Mouse (Mus musculus) left cerebral cortex, postnatal 25 days (tissue): ENCODE measurements around the gene Lsamp. TPM values are rescaled to one million over a fixed set of nuclear protein-coding genes. Genes with fewer than 3 reads are reported as not detected.

Experiments used
- DNase-seq, 2 experiments: peaks; one replicate each; pipeline ENCODE4 v3.0.0; 2022; ENCODE audit warnings: low spot score in 2 of 2, mixed read lengths in 1 of 2
- intact Hi-C: fragments of 180-260 bp; cut with DNase I; formaldehyde crosslinking; loops from one replicate; pipeline ENCODE4 v1.15.1; 2025
- total RNA-seq, 2 experiments: library from RNA; stranded (reverse); gene quantifications; 2 replicates each; pipeline ENCODE4 v1.2.3; 2021

Lsamp gene
- total RNA-seq, 2 experiments from 2014 or later = 232 to 262 TPM

GRCm38 (mm10) chr16:40233066-40233465 lies 248.9 kb downstream of the Lsamp start:
- intact Hi-C loops = no loop called here
- no peak for DNase-seq

- intact Hi-C loops = no loop called here
- peak; percentile 11 to 16 for DNase-seq
Observed at GRCm38 (mm10) chr16:40234151-40234895, 250.2 kb downstream of the Lsamp start.

- DNase-seq = no peak
- intact Hi-C loops = no loop called here
Observed at GRCm38 (mm10) chr16:40271859-40272258, 287.7 kb downstream of the Lsamp start.

- DNase-seq = peak; percentile 13 to 58
- intact Hi-C loops = no loop called here
Observed at GRCm38 (mm10) chr16:40290132-40290531, 306.0 kb downstream of the Lsamp start.

- intact Hi-C loops = no loop called here
- no peak for DNase-seq
Observed at GRCm38 (mm10) chr16:40294296-40294882, 310.2 kb downstream of the Lsamp start.

- intact Hi-C loops = no loop called here
- DNase-seq = no peak
Observed at GRCm38 (mm10) chr16:40295240-40295639, 311.1 kb downstream of the Lsamp start.

- intact Hi-C loops = no loop called here
- no peak for DNase-seq
Observed at GRCm38 (mm10) chr16:40307666-40308065, 323.5 kb downstream of the Lsamp start.

- no peak for DNase-seq
- intact Hi-C loops = no loop called here
Observed at GRCm38 (mm10) chr16:40316199-40316598, 332.0 kb downstream of the Lsamp start.

GRCm38 (mm10) chr16:40324811-40325210 lies 340.6 kb downstream of the Lsamp start:
- no peak for DNase-seq
- intact Hi-C loops = no loop called here

- intact Hi-C loops = no loop called here
- DNase-seq = no peak
Observed at GRCm38 (mm10) chr16:40328249-40328820, 344.2 kb downstream of the Lsamp start.

- intact Hi-C loops = no loop called here
- DNase-seq = no peak
Observed at GRCm38 (mm10) chr16:40369677-40370076, 385.5 kb downstream of the Lsamp start.

GRCm38 (mm10) chr16:40371291-40371690 lies 387.1 kb downstream of the Lsamp start:
- DNase-seq = no peak
- intact Hi-C loops = no loop called here

- intact Hi-C loops = no loop called here
Observed at GRCm38 (mm10) chr16:40375314-40375713, 391.2 kb downstream of the Lsamp start.

GRCm38 (mm10) chr16:40377129-40377799 lies 393.1 kb downstream of the Lsamp start:
- intact Hi-C loops = no loop called here
- DNase-seq = peak in 1 of 2 experiments; percentile 11

More at GRCm38 (mm10) chr16:40375314-40375713, 391.2 kb downstream of the Lsamp start:
- DNase-seq = no peak

- no peak for DNase-seq
- intact Hi-C loops = no loop called here
Observed at GRCm38 (mm10) chr16:40392106-40392505, 407.9 kb downstream of the Lsamp start.

- no peak for DNase-seq
- intact Hi-C loops = no loop called here
Observed at GRCm38 (mm10) chr16:40399531-40399930, 415.4 kb downstream of the Lsamp start.

- DNase-seq = no peak
- intact Hi-C loops = no loop called here
Observed at GRCm38 (mm10) chr16:40434280-40434679, 450.1 kb downstream of the Lsamp start.

GRCm38 (mm10) chr16:40436415-40436814 lies 452.3 kb downstream of the Lsamp start:
- DNase-seq = no peak
- intact Hi-C loops = no loop called here

- intact Hi-C loops = no loop called here
- no peak for DNase-seq
Observed at GRCm38 (mm10) chr16:40437879-40438278, 453.7 kb downstream of the Lsamp start.

- intact Hi-C loops = no loop called here
- DNase-seq = no peak
Observed at GRCm38 (mm10) chr16:40438876-40439275, 454.7 kb downstream of the Lsamp start.
